Mouse (Mus musculus) ES-Bruce4 (cell line): Measurements from ENCODE around the gene Ptprb. TPM values are rescaled to one million over a fixed set of nuclear protein-coding genes. Genes with fewer than 3 reads are reported as not detected.

Experiments
- H3K27ac ChIP-seq: 2 replicates; pipeline ENCODE4 v1.5.1; 2012; ENCODE audit warnings: low read length, inconsistent platforms; ENCODE audit not compliant: insufficient read depth
- H3K27me3 ChIP-seq: 2 replicates; pipeline ENCODE4 v1.6.1; 2012; ENCODE audit warnings: mild to moderate bottlenecking, low read length, inconsistent platforms; ENCODE audit not compliant: control insufficient read depth, poor library complexity, insufficient read depth, severe bottlenecking
- H3K36me3 ChIP-seq: 2 replicates; pipeline ENCODE4 v1.6.1; 2012; ENCODE audit warnings: inconsistent platforms, mild to moderate bottlenecking, low read length, moderate library complexity; ENCODE audit not compliant: control insufficient read depth, poor library complexity, insufficient read depth, severe bottlenecking
- H3K4me1 ChIP-seq: one replicate; pipeline ENCODE4 v1.8.1; 2011; ENCODE audit warnings: low read length; ENCODE audit not compliant: control insufficient read depth, insufficient read depth
- H3K4me3 ChIP-seq: 2 replicates; pipeline ENCODE4 v1.5.1; 2011; ENCODE audit warnings: low read depth, mild to moderate bottlenecking, low read length
- H3K9ac ChIP-seq: 2 replicates; pipeline ENCODE4 v1.6.1; 2012; ENCODE audit warnings: low read depth, mild to moderate bottlenecking, inconsistent platforms; ENCODE audit not compliant: poor library complexity, severe bottlenecking
- H3K9me3 ChIP-seq: replicated peaks from 2 replicates; pipeline ENCODE4 v1.6.1; 2012; ENCODE audit warnings: mild to moderate bottlenecking, low read length, inconsistent platforms; ENCODE audit not compliant: control insufficient read depth, poor library complexity, insufficient read depth, severe bottlenecking
- CTCF ChIP-seq: IDR thresholded peaks from one replicate; pipeline ENCODE4 v1.8.1; 2011; ENCODE audit warnings: low read depth, low read length
- EP300 ChIP-seq: IDR thresholded peaks from 2 replicates; pipeline ENCODE4 v1.6.1; 2011; ENCODE audit warnings: low read depth, low read length; ENCODE audit not compliant: insufficient read depth
- POLR2A ChIP-seq: IDR thresholded peaks from one replicate; pipeline ENCODE4 v1.8.1; 2011; ENCODE audit warnings: low read length; ENCODE audit not compliant: insufficient read depth
- polyA plus RNA-seq: library from polyadenylated mRNA; stranded (reverse); fragments of >200 nt; gene quantifications from 2 replicates; pipeline ENCODE4 v1.2.4, GENCODE M21; 2011; ENCODE audit warnings: low read depth; ENCODE audit not compliant: missing spikeins, insufficient read depth, insufficient read length

Gene Ptprb
- polyA plus RNA-seq, 1 experiment = 0.37 TPM

- Histone ChIP-seq H3K36me3 (no peaks in the 10 kb centered on the region), H3K9me3 (no peaks in the 10 kb centered on the region), H3K4me3 (no peak overlapping the region), H3K27ac (no peak overlapping the region), H3K4me1 (no peaks in the 10 kb centered on the region), H3K27me3 (no peaks in the 10 kb centered on the region), H3K9ac (no peak overlapping the region)
- no peak for TF ChIP-seq POLR2A
- no peak for TF ChIP-seq EP300
- TF ChIP-seq CTCF = no peak
Measured at GRCm38 (mm10) chr10:116253972-116254371, 21.4 kb upstream of the Ptprb start.

- Histone ChIP-seq H3K9ac (no peak overlapping the region), H3K9me3 (no peaks in the 10 kb centered on the region), H3K36me3 (no peaks in the 10 kb centered on the region), H3K4me3 (no peak overlapping the region), H3K4me1 (no peaks in the 10 kb centered on the region), H3K27ac (no peak overlapping the region), H3K27me3 (no peaks in the 10 kb centered on the region; the same call in 1 of the 2 replicates)
- no peak for TF ChIP-seq EP300
- no peak for TF ChIP-seq POLR2A
- no peak for TF ChIP-seq CTCF
Measured at GRCm38 (mm10) chr10:116259298-116259697, 16.0 kb upstream of the Ptprb start.

DNA sequence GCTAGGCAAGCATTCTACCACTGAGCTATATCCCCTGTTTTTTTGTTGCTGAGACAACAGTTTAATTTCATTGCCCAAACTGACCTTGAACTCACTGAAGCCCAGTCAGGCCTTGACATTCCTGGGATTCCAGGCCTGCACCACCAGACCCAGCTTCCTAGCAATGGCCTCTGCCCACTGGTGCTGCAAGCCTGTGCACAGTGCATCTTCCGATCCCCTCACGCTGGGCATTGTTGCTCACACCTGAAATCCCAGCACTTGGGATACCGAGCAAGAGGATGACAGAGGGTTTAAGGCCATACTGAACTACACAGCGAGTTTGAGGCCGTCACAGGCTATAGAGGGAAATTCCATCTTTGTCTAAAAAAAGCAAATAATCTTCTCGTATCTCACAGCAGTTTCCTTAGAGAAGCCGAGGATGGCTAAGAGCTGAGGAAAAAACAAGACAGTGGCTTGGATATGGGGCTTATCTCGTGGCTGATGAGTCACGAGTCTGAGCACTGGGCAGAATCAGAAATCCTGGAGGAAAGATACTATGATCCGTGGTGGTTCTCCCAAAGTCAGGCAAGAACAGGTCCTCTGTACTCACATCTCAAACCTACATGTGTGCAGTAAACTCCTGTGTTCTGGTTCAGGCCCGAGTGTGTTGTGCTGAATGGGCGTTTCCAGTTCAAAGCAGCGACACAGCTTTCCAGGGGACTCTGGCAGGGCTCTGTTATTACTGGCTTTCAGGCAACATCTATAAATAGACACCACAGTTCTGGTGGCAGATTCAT, 14.5 kb upstream of the Ptprb start:
- Histone ChIP-seq H3K27ac (no peak overlapping the region), H3K9ac (no peak overlapping the region), H3K27me3 (no peaks in the 10 kb centered on the region; the same call in 1 of the 2 replicates), H3K36me3 (no peaks in the 10 kb centered on the region), H3K4me1 (no peaks in the 10 kb centered on the region), H3K4me3 (no peak overlapping the region), H3K9me3 (no peaks in the 10 kb centered on the region)
- TF ChIP-seq POLR2A (no peak), EP300 (no peak), CTCF (no peak)

DNA sequence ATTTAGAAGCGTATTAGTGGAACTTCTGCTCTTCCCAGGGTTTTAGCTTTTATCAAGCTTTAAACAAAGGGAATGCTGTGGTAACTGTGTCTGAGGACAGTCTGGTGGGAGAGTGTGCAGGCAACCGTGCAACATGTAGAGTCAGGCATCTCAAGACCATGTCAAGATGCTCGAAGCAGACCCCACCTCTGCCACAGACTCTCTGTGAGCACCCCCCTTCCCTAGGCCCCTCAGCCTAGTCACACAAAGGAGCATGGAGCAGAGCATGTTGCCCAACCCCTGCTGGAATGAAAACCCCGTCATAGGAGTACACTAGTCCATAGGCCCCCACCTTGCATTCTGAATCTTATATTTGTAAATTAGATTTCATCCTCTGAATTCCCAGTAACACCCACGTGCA, 13.8 kb upstream of the Ptprb start:
- Histone ChIP-seq H3K27ac (no peak overlapping the region), H3K4me3 (no peak overlapping the region), H3K27me3 (no peaks in the 10 kb centered on the region; the same call in 1 of the 2 replicates), H3K9ac (no peak overlapping the region), H3K36me3 (no peaks in the 10 kb centered on the region), H3K4me1 (no peaks in the 10 kb centered on the region), H3K9me3 (no peaks in the 10 kb centered on the region)
- TF ChIP-seq CTCF (no peak), POLR2A (no peak), EP300 (no peak)

DNA sequence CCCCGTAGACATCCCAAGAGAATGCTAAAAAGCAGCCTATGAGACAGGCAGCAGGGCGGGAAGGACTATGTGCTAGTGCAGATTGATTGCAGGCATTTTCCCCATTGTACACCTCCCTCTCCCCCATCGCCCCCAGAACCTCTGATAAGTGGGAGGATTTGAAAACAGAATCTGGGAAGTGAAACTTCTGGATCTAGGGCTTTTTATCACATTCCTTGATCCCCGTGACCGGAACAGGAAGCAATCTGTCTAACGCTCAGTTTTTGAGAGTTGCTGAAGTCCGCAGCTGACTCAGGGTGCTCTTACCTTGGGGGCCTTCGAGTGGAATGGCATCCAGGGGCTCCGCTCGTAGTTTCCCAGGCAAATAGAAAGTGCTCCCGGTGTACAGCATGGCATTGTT, 10.8 kb upstream of the Ptprb start:
- TF ChIP-seq POLR2A = no peak
- TF ChIP-seq CTCF = no peak
- no peak for TF ChIP-seq EP300
- Histone ChIP-seq H3K9me3 (no peaks in the 10 kb centered on the region), H3K9ac (no peak overlapping the region), H3K4me1 (peaks cover 1% of the 10 kb centered on the region), H3K36me3 (no peaks in the 10 kb centered on the region), H3K4me3 (no peak overlapping the region), H3K27me3 (no peaks in the 10 kb centered on the region), H3K27ac (no peak overlapping the region)

DNA sequence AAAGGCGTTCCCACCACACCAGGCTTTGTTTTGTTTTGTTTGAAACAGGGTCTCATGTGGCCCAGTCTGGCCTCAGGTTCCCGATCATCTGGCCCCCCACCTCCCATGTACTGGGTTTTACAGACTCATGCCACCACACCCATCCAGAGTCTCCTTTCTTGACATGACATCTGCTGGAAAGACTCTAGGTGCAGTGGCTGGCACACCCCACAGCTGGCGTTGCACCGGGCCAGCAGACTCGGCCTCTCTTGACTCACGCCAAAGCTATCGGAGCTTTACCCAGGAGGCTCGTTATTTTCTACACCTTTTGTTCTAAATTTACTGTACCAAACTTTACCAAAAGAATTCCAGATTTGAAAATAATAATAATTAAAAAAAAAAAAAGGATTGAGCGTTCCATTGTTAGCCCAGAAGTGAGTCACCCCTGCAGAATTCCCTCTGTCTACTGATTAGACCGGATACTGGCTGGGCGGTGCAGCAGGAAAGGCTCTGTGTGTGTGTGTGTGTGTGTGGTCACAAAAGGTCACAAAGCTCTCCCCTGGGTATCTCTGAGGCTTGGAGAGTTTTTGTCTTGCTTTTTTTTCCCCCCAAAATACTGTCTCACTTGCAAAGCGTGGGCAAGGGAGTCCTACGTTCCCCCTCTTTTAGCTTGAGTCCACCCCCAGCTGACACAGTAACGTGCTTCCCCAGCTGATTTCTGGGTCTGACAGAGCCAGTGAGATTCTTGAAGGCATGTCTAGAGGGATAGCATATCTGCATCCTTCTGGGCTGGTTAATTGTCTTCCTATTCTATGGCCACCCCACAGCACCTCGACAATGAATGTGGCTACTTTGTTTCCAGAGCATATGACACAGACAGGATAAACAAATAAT, 8.5 kb upstream of the Ptprb start:
- Histone ChIP-seq H3K4me1 (peaks cover 1% of the 10 kb centered on the region), H3K27me3 (no peaks in the 10 kb centered on the region), H3K27ac (no peak overlapping the region), H3K9me3 (no peaks in the 10 kb centered on the region), H3K36me3 (no peaks in the 10 kb centered on the region), H3K4me3 (no peak overlapping the region), H3K9ac (no peak overlapping the region)
- no peak for TF ChIP-seq EP300
- no peak for TF ChIP-seq POLR2A
- no peak for TF ChIP-seq CTCF
